Mouse (Mus musculus) heart, postnatal 10 days (tissue): ENCODE results near the gene Olfr90. TPM values are rescaled to one million over a fixed set of nuclear protein-coding genes. Genes with fewer than 3 reads are reported as not detected.
"Not testable (repeated sequence)": the region's sequence is repeated elsewhere in the genome, so short reads cannot be mapped to it uniquely, and the experiment has no call there.

Experiments used
- DNase-seq, 2 experiments: peaks; one replicate each; pipeline ENCODE4 v3.0.0; 2021
- intact Hi-C: fragments of 180-260 bp; cut with DNase I; formaldehyde crosslinking; loops from one replicate; pipeline ENCODE4 v1.15.1; 2025
- total RNA-seq, 2 experiments: library from RNA; stranded (reverse); gene quantifications; 2 replicates each; pipeline ENCODE4 v1.2.3; 2021

Olfr90 gene
- not detected for total RNA-seq

DNA sequence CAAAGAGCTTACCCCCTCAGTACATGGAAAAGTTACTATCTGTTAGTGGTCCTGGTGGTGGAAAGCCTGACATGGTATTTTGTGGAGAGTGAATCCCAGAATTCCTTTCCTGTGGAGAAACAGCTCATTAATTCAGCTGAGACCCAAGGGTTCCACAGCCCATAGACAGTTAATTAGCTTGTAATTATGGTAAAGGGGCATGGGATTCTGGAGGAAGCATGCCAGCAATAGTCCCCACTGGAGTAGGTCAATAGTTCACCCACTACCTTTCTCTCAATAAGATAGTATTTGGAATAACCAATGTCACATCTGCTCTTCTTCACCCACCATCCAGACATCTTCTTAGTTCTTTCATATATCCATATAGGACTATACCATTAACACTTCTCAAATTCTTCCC, at the start of gene Olfr90:
Gene Olfr90, minus strand, starts transcription at position 101 of the 400 bp plus-strand sequence.
- no peak for DNase-seq
- intact Hi-C loops, result no loop called here

DNA sequence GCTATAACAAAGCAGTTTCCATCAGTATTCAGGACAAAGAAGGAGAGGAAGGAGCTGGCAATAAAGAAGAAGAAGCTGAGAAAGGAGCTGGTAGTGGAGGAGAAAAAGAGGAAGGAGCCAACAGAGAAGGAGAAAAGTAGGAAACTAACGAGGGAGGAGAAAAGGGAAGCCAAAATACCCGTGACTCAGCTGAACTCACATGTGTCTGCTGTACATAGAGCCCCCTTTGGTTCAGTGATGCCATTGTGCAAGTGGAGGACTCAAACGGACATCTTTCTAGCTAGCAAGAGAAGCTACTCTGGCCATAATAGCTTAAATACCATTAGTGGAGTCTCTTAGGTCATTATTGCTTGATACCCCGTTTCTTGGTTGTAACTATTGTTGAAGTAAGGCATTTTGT, 43.1 kb upstream of the Olfr90 start:
- intact Hi-C loops, result not testable (repeated sequence)

GRCm38 (mm10) chr17:37119988-37120387, 31.7 kb upstream of the Olfr90 start, which contains the start of gene Olfr92:
Olfr92 (minus strand) TSS chr17:37120088.
- no peak for DNase-seq
- intact Hi-C loops, result no loop called here

More for the DNA sequence above, 43.1 kb upstream of the Olfr90 start:
- not testable (repeated sequence) for DNase-seq

- intact Hi-C loops, result no loop called here
- no peak for DNase-seq
Observed at GRCm38 (mm10) chr17:37098178-37098577, 9.9 kb upstream of the Olfr90 start, which contains the start of gene Olfr91. Olfr91 (minus strand) TSS chr17:37098278.

DNA sequence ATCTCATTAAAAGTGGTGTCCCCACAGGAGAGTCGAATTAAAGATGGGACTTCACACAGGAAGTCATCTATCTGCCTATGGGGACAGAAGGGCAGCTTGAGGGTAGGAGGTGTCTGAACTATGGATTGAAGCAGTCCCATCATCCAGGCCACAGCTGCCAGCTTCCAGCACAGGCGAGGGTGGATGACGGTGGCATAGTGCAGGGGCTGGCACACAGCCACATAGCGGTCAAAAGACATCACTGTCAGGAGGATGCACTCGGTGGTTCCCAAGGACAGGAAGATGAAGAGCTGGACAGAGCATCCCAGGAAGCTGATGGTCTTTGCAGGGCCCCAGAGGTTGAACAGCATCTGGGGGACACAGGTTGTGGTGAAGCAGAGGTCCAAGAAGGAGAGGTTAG, 5.0 kb upstream of the Olfr90 start:
- intact Hi-C loops, result no loop called here
- no peak for DNase-seq

DNA sequence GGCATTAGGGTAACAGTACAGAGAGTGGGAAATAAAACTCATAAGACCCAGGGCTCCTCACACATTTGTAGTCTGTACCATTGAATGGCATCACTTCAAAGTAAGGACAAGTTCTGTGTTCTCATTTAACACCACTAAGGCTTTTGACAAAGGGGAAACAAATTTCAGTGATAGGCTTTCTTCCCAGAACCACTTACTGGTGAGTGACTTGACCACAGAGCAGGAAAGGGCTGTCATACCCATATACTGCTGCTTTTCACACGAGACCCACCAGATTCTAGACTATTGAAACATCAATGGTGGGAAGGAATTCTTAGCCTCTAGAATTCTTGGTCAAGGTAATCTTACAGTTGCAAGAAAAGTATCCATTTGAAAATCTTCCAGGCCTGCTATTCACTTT, 3.9 kb upstream of the Olfr90 start:
- DNase-seq, result no peak
- intact Hi-C loops, result no loop called here

- intact Hi-C loops, result no loop called here
- no peak for DNase-seq
Observed at GRCm38 (mm10) chr17:37085545-37085944, 2.8 kb downstream of the Olfr90 start.

DNA sequence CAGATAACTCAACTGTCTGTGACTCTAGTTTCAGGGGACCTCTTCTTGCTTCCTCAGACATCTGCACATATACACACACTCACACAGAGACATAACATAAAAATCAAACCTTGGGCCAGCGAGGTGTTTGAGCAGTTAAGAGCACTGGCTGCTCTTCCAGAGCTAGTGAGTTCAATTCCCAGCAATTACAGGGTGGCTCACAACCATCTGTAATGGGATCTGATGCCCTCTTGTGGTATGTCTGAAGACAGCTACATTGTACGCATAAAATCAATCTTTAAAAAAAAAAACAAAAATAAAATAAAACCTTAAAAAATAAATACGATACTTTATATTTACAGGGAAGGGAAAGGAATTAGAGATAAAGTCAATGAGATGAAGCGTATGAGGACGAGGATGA, 3.7 kb downstream of the Olfr90 start:
- no peak for DNase-seq
- intact Hi-C loops, result no loop called here

- peak; percentile 45 to 76 for DNase-seq
Observed at GRCm38 (mm10) chr17:37083327-37083726, 5.0 kb downstream of the Olfr90 start.

DNA sequence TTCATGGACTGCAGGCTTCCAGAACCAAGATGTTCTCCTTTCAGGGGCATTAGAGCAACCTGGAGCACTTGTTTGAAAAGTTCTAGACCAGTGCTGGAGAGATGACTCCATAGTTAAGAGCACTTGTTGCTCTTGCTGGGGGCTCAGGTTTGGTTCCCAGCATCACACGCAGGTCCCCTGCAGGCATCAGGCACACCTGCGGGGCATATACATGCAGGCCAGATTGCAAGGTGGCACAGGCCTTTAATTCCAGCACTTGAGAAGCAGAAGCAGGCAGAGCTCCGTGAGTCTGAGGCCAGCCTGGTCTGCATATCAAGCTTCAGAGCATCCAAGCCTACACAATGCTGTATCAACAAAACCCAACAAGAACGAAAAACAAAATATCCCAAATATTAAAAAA, 6.6 kb downstream of the Olfr90 start:
- no peak for DNase-seq
- intact Hi-C loops, result no loop called here

More at GRCm38 (mm10) chr17:37083327-37083726, 5.0 kb downstream of the Olfr90 start:
- intact Hi-C loops, result loop anchor here (1.0 kb wide), 1 partner anchor 120 kb away; no protein-coding TSS in a partner anchor

DNA sequence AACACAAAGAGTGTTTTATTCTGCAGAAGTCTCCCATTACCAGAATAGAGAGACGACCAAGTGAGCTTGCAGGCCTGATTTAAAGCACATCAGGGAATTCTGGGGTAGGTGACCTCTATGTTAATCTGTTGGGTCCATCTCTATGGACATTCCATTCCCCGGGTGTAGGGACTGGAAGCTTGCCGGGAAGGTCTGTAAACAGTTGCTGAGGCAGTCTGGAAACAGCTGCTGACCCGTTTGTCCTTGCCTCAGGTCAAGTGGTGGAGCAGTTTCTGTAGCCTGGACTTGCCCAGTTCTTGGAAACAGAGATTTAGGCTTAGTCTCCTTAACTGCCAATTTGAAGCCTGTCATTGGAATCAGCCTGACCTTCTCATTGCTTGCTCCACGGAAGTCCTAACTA, 8.2 kb downstream of the Olfr90 start:
- intact Hi-C loops, result no loop called here
- DNase-seq, result peak; percentile 43 to 51

- intact Hi-C loops, result no loop called here
Observed at GRCm38 (mm10) chr17:37078990-37079389, 9.3 kb downstream of the Olfr90 start.

DNA sequence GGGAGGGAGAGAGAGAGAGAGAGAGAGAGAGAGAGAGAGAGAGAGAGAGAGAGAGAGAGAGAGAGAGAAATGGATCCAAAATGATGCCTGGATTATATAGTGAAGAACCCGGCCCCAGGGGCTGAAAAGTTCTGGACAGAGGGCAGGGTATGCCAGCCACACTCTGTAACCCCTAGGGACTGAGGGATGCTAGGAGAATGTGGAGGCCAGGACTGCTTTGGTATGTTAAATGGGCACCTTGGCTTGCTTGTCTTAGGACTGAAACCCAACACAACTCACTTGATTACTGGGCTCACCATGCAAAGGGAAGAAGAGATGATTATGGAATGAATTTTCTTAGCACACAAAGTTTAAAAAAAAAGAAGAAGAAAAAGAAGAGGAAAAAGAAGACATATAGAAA, 10.1 kb downstream of the Olfr90 start:
- DNase-seq, result no peak
- intact Hi-C loops, result no loop called here

More at GRCm38 (mm10) chr17:37078990-37079389, 9.3 kb downstream of the Olfr90 start:
- no peak for DNase-seq

GRCm38 (mm10) chr17:37075766-37076165, 12.5 kb downstream of the Olfr90 start:
- no peak for DNase-seq
- intact Hi-C loops, result no loop called here

DNA sequence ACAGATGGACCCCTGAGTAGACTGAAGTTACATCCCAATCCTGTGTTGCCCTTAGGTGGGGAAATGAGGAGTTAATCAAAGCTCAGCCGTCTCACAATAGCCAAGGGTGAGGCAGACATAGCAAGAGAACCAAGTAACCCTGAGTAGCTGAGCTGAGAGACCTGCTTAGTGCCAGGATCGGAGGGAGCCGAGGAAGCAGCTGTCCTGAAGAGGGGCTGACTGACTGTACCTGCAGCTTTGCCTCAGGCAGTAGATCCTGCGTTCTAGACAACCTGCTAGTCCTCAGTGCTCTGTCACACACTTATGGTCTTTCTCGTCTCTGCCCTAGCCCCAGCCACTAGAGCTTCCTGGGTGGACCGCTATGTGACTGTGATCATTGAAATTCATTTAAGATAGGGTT, 13.1 kb downstream of the Olfr90 start:
- intact Hi-C loops, result no loop called here
- DNase-seq, result no peak

GRCm38 (mm10) chr17:37072730-37073276, 15.5 kb downstream of the Olfr90 start:
- no peak for DNase-seq
- intact Hi-C loops, result no loop called here

DNA sequence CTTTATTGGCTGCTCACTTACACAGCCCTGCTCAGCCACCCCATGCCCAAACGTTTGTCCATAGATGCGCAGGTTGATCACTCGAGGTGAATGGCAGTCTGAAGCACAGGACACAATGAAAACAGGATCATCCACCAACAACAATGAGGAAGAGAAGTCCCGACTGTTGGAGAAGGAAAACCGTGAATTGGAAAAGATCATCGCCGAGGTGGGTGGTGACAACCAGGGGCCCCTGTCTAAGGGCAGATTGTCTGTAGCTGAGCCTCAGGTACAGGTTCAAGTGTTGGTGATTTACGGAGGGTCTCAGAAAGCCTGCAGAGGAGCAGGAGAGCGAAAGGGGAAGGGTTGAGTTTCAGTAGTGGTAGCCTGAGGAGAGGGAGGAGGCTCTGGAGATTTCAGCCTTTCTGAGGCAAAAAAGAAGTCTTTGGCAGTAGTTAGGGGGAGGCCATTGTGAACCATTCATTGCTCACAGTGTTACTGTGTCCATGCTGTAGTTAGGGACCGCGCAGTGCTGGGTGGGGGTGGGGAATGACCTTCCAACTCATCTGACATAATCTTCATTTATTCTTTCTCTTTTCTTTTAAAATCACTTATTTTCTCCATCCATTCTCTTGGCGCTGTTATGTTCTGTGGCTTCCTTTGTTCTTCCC, 16.1 kb downstream of the Olfr90 start:
- intact Hi-C loops, result no loop called here
- DNase-seq, result no peak

GRCm38 (mm10) chr17:37070121-37070520, 18.2 kb downstream of the Olfr90 start:
- intact Hi-C loops, result no loop called here
- no peak for DNase-seq

- DNase-seq, result no peak
- intact Hi-C loops, result no loop called here
Observed at GRCm38 (mm10) chr17:37067861-37068260, 20.4 kb downstream of the Olfr90 start.

DNA sequence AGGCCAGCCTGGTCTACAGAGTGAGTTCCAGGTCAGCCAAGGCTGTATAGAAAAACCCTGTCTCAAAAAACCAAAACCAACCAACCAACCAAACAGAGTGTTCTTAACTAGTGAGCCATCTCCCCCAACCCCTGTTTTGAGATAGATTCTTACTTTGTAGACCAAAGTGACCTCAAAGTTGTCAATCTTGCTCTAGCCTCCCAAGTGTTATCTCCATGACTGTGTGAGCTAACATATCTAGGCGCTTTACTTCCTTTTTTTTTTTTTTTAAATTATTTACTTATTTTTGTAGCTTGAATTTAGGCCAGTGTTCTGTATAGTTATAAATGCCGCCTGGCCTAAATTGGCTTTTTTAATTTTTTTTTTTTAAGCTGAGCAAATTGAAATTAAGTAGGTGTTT, 22.3 kb downstream of the Olfr90 start:
- intact Hi-C loops, result no loop called here
- DNase-seq, result no peak

- no peak for DNase-seq
- intact Hi-C loops, result no loop called here
Observed at GRCm38 (mm10) chr17:37063686-37064495, 24.4 kb downstream of the Olfr90 start.

DNA sequence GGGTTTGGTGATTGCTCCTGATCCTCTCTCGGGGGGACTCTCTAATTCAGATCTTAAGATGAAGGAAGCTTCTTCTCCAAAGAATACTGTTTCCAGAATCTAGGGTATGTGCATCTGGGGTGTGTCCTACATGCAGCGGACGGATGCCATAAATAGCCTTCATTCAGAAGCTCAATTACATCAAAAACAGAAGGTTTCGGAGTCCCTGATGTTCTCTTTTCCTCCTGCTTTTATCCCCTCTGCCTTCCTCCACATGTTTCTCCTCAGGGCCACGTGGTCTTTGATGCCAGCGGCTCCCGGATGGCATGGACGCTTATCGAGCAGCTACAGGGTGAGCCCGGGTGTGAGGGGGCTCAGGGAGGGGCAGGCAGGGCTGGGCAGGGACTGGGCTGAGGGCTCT, 25.2 kb downstream of the Olfr90 start:
- no peak for DNase-seq
- intact Hi-C loops, result no loop called here
